Mouse (Mus musculus) c-Kit-positive CD71-positive TER-119-positive erythroid progenitor cells, embryonic 14.5 days (primary cell): ENCODE measurements around the gene Xab2.
"Not testable (repeated sequence)": the region's sequence is repeated elsewhere in the genome, so short reads cannot be mapped to it uniquely, and the experiment has no call there.

Experiments
- DNase-seq: peaks from one replicate; pipeline ENCODE4 v3.0.0-alpha.2; 2013; ENCODE audit warnings: low spot score

Xab2 gene

DNA sequence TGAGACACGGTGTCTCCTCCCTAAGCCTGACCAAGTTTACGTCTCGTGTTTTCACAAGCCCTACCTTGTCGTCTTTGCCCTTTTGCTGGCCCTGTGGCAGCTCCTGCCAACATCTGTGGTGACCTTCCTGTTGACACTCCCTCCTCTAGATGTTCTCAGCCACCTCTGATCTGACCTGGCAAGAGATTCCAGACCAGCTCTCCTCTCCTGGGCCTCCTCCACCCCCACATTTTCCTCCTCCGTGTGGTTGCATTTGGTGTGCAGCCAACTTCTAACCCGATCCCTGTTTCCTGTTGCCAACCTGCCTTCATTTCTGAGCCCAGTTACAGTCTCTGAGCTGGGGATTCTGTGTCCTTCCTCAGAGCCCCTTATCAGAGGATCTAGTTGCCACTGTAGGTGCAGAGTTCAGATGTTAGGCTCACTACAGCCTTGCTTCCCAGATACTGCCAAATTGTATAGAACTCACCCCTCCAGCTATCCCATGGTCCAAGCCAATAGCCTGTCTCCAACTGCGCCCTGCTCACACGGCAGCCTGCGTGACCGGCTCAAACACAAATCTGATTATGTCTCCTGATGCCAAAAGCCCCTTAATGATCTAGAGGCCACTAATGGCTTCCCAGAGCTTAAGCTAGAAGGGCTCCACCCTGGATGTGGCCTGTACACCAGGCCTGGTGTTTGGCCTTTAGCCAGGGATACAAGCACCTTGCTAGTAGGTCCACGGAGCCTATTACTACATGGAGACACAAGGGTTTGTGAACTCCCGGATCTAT is 11.9 kb downstream of the Xab2 start:
- DNase-seq = no peak

DNA sequence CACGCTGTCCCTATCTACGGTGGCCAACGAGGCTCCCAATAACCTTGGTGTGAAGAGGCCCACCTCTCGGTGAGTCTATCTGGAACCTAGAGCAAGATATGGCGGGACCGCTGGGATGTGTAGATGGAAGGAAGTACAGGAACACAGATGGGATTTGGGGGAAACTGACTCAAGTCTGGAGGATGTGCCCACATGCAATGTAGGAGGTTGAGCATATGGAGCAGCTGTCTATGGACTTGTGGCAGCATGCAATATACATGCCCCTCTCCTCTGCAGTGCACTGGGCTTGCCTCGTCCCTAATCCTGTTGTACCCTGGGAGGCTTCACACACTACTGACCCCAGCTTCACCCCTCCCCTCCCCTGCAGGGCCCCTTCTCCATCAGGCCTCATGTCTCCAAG is 13.3 kb downstream of the Xab2 start:
- DNase-seq = no peak

DNA sequence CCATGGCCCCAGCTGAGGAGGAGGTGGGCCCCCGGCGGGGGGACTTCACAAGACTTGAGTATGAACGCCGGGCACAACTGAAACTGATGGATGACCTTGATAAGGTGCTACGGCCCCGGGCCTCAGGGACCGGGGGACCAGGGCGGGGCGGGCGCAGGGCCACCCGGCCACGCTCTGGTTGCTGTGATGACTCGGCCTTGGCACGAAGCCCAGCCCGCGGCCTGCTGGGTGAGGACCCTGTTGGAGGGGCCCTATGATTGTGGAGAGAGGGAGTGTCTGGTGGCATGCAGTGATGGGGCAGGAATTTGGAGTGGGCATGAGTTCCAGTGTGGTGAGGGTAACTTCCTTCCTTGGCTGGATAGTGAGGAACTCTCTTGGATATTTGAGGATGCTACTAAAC is 14.5 kb downstream of the Xab2 start:
- DNase-seq = no peak

DNA sequence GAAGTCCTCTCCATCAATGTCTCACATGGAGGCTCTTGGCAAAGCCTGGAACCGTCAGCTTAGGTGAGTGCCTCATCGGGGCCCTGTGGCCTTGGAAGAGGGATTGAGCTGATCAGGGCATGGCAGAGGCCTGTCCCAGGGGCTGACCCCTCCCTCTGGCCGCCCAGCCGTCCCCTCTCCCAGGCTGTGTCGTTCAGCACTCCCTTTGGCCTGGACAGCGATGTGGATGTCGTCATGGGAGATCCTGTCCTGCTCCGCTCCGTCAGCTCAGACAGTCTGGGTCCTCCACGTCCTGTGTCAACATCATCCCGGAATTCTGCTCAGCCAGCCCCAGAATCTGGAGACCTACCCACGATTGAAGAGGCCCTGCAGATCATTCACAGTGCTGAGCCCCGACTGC is 17.7 kb downstream of the Xab2 start:
- DNase-seq = no peak

DNA sequence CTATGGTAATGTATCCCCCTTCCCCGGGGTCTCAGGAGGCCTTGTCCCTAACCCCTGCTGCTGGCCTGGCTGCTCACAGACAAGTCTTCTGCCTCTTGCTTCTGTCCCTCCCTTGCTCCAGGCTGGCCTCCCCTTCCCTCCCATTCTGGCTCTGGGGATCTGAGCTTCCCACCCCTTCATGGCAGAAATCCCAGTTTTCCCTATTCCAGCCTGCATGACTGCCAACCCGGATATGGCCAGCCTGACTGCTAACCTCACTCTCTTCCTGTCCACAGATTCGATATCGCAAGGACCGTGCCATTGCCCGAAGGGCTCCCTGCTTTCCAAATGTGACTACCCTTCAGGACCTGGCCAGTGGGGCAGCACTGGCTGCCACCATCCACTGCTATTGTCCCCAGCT is 20.7 kb downstream of the Xab2 start:
- DNase-seq = no peak

DNA sequence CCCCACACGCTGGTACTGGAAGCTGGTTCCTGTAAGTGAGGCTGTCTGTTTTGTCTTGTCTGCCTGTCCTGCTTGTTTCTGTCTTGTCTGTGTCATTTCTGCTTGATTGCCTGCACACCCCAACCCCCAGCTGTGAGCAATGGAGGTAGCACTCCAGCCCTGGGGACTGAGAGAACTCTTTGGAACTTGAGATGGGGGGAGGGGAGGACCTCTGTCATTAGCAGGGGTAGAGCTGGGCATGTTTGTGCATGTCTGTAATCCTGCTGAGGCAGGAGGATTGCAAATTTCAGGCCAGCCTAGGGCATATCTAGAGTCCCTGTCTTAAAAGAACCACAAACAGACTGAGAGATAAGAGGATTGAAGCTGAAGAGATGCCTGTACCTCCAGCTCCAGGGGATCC is 21.9 kb downstream of the Xab2 start:
- no peak for DNase-seq

DNA sequence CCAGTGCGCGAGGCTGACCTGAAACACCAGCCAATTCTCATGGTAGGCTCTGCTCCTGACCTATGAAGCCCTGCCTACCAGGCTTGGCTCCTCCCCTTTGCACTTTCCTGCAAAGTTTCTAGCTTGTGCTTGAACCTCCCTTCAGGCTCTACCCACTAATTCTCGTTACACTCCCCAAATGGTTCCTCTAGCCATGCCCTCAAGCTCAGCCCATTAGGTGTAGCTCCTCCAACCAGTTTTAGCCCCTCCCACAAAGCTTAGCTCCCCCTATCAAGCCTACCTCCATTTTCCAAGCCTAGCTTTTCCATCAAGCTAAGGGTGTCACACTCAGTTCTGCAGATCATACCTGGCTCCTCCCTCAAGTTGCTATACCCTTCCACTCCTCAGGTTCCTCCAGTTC is 23.1 kb downstream of the Xab2 start:
- DNase-seq = no peak

DNA sequence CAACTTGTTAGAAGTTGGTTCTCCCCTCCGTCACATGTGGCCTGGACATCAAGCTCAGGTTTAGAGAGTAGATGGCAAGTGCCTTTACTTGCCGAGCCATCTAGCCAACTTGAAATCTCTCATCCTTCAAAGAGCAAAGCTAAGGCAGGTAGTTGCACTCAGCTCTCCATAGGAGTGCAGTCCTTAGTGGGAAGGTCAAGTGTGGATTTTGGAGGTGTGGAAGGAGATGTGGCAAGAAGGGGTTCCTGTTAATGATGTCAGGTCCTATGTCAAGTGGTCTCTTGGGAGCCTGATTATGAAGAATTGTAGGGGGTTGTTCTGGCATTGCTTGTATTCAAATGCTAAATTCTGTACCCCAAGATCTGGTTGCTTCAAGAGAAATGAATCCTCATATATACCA is 26.6 kb downstream of the Xab2 start:
- no peak for DNase-seq

DNA sequence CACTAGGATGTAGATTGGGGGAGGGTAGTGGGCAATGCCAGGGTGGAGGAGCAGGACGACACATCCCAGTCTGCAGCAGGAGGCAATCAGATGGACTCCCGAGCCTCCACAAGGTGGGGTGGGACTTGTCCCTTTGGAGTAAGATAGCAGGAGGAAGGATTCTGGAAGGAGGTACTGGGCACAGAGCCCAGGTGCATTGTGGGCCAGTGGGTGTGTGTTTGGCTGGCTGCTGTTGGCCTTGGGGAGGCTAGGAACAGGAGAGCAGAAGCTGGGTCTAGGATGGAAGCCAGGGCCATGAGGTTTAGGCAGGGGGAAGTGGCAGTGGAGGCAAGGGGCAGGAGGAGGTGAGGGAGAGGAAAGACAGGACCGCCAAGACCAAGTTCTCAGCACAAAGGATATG is 27.6 kb downstream of the Xab2 start:
- no peak for DNase-seq

DNA sequence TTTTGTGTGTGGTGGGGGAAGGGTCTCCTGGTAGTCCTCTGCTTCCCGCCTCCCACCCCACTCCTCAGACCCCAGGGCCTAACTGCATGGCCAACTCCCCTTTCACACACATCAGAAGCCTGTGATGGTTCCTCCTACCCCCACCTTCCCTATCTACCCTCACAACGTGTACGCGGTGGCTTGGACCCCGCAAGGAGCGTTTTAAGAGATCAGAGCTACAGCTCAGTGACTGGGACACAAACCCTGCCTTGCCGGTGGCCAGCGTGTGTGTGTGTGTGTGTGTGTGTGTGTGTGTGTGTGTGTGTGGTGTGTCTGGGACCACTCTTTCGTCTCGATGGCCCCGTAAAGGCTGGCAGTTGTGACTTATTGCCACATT is 32.9 kb downstream of the Xab2 start:
- no peak for DNase-seq

DNA sequence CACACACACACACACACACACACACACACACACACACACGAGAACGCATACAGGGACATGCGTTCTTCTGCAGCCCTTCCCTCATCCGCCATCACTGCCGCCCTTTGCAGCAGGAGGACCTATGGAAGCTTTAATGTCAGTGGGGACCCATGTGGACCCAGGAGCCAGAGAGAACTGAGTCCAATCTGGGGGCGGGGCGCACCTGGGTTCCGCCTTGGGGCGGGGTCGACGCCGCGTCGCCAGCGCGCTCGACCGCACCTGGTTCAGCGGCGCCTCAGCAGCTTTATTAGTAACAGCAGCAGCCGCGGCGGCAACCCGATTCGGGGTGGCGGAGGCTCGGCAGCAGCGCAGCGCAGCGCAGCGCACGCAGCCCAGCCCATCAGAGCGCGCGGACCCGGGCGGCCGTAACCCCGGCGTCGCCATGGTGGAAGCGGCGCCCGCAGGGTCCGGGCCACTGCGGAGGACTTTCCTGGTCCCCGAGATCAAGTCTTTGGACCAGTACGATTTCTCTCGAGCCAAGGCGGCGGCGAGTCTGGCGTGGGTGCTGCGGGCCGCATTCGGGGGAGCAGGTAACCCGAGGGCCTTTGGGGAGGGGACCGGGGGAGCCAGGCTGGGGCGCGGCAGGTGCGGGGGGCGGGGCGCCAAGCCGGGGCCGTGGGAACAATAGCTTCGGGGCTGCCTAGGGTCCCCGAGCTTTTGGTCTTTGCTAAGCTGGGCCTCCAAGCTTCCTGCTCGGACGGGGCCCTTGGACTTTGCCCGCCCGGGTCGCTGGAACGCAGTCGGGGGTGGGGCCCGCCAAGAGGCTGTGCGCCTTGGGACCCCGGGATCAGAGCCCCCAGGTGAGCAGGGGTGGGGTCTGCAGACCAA is 33.5 kb downstream of the Xab2 start:
- peak; percentile 48 for DNase-seq

DNA sequence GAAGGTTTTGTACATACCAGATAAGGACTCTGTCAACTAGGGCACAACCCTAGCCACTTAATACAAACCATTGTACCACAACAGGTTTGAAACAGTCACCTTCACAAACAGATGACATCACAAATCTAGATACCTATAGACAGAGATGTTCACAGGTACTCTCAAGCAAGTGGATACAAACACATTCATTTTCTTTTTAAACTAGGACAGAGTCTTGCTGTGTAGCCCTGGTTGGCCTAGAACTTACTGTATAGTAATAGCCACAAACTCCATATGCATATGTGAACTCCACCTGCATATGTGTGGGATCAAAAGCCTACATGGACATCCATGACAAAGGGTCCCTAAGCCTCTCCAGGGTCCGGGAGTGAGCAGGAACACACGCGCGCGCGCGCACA is 34.1 kb downstream of the Xab2 start, which contains the start of gene Camsap3:
Gene Camsap3, plus strand, starts transcription at position 301 of the 398 bp plus-strand sequence.
- DNase-seq = no peak

DNA sequence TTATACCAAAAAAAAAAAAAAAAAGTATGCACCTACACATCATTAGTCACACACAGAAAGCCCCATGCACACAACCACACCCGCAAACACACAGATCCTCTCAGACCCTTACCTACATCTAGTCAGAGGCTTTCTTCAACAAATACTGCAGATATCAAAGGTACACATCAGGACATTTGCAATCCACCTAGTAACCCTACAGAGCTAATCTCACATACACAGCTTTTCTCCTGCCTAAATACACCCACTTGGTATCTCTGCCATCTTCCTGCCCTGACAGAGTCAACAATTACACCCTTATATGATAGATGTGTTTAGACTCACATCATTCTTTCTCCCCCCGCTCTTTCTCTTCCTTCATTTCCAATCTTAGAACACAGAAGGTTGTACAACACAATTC is 34.7 kb downstream of the Xab2 start:
- DNase-seq = peak; percentile 37

DNA sequence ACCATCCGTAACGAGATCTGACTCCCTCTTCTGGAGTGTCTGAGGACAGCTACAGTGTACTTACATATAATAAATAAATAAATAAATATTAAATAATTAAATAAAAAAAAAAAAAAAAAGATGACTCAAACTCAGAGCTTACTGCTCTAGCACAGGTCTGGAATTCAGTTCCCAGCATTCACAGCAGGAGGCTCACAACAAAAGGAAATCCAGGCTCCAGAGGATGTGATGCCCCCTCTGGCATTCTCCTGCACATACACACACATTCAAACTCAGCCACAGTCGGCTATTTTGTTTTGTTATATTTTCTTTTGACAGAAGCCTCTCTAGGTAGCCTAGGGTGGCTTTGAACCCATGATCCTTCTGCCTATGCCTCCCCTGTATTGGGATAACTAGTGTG is 39.2 kb downstream of the Xab2 start:
- not testable (repeated sequence) for DNase-seq

DNA sequence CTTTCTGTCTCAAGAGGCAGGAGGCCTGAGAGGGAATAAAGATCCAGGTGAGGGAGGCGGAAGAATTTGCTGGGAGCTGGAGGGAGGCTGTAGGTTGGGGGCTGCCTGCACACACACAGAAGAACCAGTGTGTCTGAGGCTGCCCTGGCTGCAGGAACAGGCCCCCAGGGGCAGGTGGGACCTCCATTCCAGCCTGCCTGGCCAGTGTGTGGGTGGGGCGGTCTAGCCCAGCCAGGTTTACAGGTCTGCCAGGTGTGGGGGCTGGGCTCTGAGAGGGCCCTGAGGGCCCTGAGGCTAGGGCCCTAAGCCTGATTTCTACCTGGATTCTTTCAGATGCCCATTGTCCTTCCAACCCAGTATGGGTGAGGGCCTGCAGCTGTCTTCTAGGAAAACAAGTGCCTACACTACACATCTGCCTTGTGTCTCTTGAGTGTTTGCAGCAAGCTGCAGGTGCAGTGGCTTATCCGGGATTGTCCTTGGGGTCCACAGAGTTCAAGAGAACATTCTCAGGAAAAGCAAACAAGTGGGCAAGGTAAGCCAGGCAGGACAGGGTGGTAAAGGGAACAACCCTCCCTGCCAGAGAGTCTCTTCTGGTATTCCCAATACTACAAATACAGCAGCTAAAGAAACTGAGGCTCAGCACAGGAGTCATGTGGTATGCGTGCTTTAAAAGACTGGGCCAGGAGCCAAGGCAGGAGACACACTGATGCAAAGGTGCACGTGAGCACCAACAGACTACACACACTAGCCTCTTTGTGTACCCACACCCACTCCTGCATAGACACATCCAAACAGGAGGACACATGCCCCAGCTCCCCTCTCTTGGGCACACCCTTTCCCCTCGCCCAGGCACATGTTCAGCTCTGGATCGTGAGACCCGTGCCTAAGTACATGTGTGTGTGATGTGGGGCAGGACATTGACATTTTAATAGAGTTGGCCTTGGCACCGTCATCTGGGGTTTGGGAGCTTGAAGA is 41.4 kb downstream of the Xab2 start:
- DNase-seq = no peak

DNA sequence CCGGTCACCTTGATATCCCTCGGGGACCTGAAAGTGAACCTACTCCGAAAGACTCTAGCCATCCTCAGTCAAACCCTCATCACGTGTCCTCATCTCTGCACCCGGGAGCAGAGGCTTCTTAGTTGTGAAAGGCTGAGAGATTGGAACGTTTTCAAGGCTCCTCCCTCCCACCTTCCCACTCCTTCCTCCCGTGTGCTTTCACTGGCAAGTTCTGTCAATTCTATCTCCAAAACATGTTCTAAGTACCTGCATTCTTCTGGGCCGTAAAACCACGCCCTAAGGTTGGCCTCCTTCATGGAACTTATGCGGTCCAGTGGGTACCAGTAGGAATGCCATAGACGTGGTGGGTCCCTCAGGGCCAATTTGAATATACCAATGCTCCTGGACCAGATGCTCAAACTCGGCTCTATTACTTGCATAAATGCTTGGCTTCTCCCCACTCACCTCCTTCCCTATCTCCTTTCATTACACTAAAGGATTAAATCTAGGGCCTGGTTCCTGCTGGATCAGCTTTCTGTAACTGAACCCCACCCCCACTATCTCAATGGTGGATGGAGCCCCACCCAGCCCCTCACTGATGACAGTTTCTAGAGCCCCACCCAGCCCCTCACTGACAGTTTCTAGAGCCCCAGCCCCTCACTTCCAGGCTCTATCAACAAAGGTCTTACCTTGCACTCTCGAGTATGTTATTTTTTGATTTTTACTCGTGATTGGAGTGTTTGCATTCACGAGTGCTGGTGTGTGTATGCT is 44.7 kb downstream of the Xab2 start:
- no peak for DNase-seq

DNA sequence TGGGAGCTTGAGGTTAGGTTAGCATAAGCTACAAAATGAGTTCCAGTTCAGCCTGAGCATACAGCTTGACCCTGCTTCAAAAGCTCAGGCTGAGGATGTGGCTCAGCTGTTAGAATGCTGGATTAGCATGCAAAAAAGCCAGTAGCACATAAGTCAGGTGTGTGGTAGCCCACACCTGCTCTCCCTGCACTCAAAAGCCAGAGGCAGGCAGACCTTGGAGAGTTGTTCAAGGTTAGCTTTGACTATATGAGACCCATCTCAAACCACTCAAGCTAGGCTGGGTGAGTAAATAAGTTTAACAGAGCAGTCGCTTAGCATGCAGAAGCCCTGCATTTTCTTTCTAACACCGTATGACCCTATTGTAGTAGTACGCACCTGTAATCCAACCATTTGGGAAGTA is 46.6 kb downstream of the Xab2 start:
- DNase-seq = no peak

DNA sequence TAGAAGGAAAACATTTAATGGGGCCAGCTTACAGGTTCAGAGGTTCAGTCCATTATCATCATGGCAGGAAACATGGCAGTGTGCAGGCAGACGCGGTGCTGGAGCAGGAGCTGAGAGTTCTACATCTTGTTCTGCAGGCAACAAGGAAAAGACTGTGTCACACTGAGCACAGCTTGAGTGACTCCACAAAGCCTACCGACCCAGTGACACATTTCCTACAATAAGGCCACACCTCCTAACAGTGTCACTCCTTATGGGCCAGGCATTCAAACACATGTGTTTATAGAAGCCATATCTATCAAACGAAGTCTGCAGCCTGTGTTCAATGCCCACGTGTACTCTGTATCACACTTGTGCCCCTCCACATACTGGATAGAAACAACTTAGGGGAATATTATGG is 51.3 kb downstream of the Xab2 start:
- DNase-seq = no peak

DNA sequence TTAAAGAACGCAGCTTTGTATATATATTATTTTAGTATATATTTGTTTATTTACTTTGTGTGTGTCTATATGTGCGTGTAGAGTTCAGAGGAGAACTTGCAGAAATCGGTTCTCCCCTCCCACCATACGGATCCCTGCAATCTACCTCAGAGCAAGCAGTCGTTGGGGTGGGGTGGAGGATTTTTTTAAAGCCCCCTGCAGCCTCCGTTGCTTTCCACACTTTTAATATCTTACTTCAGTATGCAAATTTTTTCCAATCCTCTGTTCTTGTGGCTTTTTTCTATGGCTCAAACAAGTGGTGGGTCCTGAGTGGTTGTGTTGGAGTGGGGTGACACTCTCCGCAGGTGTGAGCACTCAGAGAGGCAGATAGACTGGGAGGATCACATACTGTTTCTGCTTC is 52.7 kb downstream of the Xab2 start:
- no peak for DNase-seq

DNA sequence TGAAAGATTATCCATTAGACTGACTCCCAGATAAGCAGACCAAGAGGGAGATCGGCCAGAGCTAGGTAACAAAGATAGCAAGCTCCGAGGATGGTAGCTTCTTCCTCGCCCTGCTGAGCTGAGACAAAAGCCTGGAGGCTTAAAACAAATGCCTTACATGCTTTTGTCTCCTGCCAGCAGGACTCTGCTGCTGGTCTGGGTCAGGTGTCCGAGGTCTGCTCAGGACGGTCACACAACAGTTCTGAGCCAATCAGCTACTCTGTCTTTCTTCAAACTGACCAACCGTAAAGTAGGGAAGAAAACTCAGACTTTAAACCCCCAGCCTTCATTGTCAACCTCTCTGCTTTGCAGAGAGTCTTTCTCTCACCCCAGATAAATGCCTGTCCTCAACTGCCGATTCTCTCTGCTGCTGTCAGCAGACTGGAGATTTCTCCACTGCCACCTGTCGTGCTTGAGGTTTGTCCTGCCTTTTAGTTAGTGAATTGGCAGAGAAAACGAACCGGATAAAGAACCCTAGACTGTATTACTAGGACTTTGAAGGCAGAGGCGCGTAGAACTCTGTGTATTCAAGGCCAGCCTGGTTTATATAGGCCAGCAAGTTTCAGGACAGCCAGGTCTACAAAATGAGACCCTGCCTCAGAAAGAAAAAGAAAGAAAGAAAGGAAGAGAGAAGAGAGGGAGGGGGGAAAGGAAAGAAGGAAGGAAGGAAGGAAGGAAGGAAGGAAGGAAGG is 53.3 kb downstream of the Xab2 start, which contains the start of gene C330021F23Rik:
Gene C330021F23Rik, plus strand, starts transcription at position 350 of the 731 bp plus-strand sequence.
- no peak for DNase-seq
